Mouse (Mus musculus): ENCODE data around the gene Dlg1.
A peak's percentile ranks its signal among the peaks of the same experiment; 100 is the strongest.

Gene Dlg1

GRCm38 (mm10) chr16:31663379-31664286 is at the start of gene Dlg1:
Gene Dlg1, plus strand, starts transcription at chr16:31663443.
- DNase-seq: peak; percentile 88 to 90

DNA sequence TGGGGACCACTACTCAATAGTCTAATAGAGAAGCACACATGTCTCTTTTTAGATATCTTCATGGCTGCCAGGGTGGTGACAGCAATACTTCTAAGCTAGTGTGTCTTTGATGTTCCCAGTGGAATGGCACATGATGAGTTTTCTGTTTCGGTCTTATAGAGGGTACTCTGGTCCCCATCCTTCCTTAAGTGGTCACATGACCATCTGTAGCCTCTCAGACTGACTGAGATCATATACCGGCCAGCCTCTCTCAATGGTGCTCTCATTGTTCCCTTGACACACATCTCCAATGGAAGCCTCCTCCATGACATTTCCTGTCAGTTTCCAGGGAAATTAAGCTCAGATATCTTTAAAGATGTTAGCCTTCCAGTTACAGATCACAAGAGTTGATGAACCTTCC is 46.9 kb upstream of the Dlg1 start:
- DNase-seq: no peak

DNA sequence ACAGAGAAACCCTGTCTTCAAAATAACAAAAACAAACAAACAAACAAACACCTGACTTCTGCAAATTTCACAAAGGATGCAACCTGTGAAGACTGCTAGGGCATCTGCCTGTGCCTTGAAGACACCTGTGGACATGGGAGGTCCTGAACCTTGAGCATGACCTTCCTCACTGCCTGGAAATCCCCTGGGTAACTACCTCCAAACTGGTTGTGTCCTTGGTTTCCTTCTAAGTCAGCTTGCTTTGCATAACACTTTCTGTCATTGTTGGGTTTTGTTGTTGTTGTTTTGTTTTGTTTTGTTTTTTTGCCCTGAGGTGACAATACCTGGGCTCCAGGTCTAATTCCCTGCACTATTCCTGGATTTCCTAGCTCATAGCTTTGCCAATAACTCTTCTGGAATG is 46.1 kb upstream of the Dlg1 start:
- no peak for DNase-seq

GRCm38 (mm10) chr16:31617823-31618371 is 45.3 kb upstream of the Dlg1 start:
- DNase-seq: peak; percentile 86 to 87

DNA sequence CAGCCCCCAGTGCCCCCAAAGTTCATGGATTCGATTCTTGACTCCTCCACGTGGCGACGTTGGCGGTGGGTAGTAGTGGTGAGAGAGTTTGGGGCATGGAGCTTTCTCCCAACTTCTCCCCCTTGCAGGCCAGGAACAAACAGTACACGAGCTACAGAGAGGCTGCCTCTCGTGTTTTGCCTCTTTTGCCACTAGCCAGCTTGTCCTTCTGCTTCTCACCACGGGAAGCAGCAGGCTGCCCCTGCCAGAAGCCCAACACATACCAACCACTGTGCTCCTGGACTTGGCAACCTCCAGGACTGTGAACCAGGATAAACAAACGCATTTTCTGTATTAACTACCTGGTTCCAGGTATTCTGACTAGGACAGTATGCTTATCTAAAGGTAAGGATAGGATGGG is 44.6 kb upstream of the Dlg1 start:
- peak; percentile 56 to 67 for DNase-seq

GRCm38 (mm10) chr16:31619675-31620335 is 43.4 kb upstream of the Dlg1 start:
- DNase-seq: peak; percentile 44 to 63

DNA sequence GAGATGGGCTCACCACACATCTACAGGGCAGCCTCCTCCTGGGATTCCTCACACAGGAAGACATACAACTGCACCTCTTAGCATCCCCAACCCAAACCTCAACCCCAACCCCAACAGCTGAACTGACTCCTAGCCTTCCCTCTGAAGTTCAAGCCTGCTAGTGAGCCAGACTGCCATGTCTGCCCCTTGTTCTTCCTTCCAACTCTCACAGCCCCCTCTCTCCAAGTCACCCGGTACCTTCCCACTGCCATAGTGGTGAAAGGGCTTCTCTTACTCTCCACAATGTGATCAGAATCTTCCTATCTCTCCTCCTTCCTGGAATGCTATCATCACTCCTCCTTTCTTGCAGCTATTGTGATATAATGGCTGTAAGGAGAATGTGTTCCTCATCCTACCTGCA is 40.9 kb upstream of the Dlg1 start:
- no peak for DNase-seq

DNA sequence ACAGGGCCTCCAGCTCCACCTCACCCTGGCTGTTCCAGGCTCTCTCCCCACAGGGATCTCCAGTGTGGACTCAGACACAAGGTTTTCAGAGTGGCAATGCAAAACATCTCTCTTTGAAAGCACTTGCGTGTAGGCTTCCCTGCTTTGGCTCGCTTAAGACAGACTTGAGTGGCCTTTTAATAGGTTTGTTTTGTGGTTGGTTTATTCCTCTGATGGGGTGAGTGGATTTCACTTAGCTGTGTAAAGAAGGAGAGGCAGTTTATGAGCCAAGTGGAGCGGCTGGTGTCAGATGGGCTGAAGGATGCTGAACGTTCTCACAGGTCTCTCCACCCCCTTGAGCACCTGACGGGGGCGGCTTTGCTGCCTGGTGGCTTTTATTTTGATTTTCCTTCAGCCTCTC is 40.1 kb upstream of the Dlg1 start:
- no peak for DNase-seq

DNA sequence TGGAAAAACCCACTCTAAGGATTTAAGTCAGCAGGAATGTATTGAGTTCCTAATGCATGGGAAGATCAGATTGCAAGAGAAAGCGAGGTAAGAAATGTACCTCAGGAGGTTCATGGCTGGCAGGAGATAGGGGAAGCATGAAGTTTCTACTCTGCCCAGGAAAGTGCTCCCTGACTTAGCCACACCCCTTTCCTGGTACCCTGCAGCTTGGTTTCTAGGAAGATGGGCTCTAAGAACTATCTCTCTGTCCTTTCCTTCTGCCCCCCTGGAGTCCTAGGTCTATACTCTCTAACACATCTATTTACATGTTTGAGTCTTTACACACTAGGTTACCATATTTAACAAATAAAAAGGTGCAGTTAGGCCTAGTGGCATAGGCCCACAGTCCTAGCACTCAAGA is 38.5 kb upstream of the Dlg1 start:
- DNase-seq: no peak

DNA sequence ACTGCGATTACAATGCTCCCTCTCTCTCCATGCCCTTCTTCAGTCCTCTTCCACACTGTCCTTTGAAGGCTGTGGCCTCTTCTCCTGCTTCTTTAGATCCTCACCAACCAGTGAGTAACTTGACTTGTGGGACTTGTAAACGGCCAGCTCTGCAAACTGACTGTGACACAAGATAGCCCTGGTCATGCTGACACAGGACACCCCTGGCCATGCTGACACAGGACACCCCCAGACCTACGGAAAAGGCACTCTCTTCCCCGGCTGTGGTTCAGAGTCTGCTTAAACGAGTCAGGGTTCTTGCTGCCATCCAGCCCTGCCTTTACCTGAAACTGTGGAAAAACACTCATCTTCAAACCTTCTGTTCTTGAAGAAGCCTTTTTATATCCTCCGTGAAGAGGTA is 36.9 kb upstream of the Dlg1 start:
- DNase-seq: no peak

DNA sequence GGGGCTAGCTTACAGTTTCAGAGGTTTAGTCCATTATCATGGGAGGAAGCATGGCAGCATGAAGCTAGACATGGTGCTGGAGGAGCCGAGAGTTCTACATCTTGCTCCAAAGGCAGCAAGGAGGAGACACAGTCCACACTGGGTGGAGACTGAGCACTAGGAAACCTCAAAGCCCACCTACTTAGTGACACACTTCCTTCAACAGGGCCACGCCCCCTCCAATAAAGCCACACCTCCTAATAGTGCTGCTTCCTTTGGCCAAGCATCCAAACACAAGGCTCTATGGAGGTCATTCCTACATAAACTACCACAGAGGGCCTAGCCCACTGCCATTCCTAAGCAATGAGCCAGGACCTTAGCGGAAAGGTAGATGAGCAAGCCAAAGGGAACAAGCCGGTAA is 32.9 kb upstream of the Dlg1 start:
- no peak for DNase-seq

- no peak for DNase-seq
Observed at GRCm38 (mm10) chr16:31631046-31631445, 32.2 kb upstream of the Dlg1 start.

GRCm38 (mm10) chr16:31634371-31634770 is 28.9 kb upstream of the Dlg1 start:
- no peak for DNase-seq

DNA sequence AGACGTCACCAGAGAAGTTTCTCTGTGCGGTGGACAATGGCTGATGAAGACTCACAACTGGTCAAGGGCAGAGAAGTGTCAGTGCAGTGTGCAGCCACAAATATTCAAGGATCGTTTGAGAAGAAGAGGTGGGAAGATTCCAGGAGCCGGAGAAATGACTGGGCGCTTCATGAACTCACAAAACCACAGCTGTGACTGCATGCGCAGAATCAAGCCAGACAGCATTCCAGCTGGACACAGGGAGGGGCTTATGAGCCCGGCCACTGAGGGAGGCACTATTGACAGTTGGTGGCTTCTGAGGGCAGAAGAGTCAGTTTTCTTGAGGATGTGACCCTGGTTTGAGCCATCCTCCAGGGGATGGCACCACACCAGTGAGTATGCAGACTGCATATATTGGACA is 24.9 kb upstream of the Dlg1 start:
- DNase-seq: peak; percentile 31

- peak in 1 of 2 experiments; percentile 17 for DNase-seq
Observed at GRCm38 (mm10) chr16:31639946-31640345, 23.3 kb upstream of the Dlg1 start.

GRCm38 (mm10) chr16:31641776-31642175 is 21.5 kb upstream of the Dlg1 start:
- DNase-seq: no peak

DNA sequence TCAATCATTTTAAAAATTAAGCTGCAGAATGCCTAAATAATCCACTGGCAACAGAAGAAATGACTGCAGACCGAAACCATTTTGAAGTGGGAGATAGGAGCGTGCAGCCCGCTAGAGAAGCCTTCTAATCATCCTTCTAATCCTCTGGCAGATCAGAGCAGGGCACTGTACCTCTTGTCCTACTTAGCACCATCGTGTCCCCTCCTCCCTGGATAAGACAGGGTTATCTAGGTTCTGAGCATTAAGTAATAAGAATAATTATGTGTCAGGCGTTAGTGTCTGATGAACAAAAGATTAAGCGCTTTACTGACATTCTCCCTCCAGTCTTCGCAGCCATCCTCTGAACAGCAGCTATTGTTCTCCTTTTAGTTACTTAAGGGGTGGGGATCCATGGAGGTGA is 16.0 kb upstream of the Dlg1 start:
- no peak for DNase-seq

GRCm38 (mm10) chr16:31650788-31651187 is 12.5 kb upstream of the Dlg1 start:
- DNase-seq: no peak

- peak; percentile 56 to 69 for DNase-seq
Observed at GRCm38 (mm10) chr16:31651541-31651940, 11.7 kb upstream of the Dlg1 start.

DNA sequence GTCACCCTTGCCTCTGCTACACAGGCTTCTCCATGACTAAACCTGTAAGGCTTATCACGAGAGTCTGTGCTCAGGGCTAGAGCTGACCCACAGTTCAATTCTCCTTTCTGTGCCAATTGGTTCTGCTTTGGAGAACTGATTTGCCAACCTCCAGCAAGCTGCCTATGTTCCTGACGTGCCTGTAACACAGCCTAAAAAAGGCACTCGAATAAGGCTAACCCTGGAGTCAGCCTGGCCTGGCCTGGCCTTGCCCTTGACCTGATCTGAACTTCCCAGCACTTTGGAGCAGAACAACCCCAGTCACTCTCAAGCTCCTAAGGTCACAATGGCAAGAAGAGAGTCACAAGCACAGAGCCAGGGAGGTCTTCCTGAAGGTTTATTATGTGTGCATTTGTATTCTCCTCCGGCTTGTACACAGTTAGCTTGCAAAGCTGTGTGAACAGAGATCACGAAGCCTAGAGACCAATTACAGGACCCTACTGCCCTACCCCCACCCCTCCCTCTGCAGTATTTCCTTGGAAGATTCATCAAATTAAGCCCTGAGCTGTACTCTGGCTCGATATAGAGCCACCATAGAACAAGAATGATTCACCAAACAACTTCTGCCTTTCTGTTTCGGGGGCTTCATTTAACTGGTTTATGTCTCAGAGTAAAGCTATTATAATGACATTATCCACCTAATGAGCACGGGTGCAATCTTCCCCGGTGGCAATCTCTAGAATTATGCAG is 11.0 kb upstream of the Dlg1 start:
- DNase-seq: no peak

DNA sequence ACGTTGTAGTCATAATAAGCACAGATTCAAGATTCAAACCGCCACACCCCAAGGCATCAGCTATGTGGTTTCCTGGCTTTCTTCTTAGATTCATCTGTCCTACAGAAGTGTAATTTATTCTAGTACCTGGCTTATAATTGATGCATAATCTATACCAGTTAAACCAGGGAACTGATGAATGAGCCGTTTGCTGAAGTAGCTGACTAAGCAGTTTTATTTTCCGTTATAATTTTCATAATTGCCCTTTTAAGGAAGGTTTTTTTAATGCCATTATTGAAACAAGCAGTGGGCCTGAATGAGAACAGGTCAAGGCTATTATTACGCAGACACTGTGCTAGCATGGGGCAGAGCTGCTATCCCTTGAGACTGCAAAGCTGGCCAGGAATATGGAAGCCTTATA is 9.6 kb upstream of the Dlg1 start:
- no peak for DNase-seq

GRCm38 (mm10) chr16:31654021-31654420 is 9.2 kb upstream of the Dlg1 start:
- no peak for DNase-seq

DNA sequence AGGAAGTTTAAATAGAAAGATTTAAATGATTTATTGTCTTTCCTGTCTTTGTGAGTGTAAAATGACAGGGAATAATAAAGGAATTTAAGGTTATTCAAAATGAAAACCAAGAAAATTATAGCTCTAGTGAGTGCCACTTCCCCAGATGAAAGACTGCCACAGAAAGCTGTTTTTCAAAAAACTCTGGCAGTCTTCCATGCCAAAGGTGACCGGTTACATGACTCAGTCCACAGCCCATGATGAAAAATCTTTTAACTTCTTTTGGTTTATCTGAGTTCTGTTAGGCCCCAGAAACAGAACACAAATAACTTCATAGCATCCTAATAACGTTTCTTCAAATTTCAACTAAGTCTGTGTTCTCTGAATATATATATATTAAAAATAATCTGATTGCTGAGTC is 7.7 kb upstream of the Dlg1 start:
- no peak for DNase-seq
